Mouse (Mus musculus) cortical plate, adult 2 months (tissue): ENCODE data around the gene Myef2.

Experiments used
- CTCF ChIP-seq: fragments of 200-500 bp; IDR thresholded peaks from 2 replicates; pipeline ENCODE4 v1.5.1; 2011; ENCODE audit warnings: mild to moderate bottlenecking, control low read depth, low read length; ENCODE audit not compliant: insufficient read depth; ENCODE audit errors: extremely low read depth
- POLR2A ChIP-seq: fragments of 200-500 bp; IDR thresholded peaks from 2 replicates; pipeline ENCODE4 v1.6.1; 2011; ENCODE audit warnings: mild to moderate bottlenecking, low read length, control low read depth; ENCODE audit not compliant: insufficient read depth; ENCODE audit errors: extremely low read depth

- TF ChIP-seq CTCF = no peak
- no peak for TF ChIP-seq POLR2A
Measured at GRCm38 (mm10) chr2:125073056-125073780, 50.2 kb downstream of the Myef2 start.
